Mouse (Mus musculus): Measurements from ENCODE around the gene Pik3ip1.

DNA sequence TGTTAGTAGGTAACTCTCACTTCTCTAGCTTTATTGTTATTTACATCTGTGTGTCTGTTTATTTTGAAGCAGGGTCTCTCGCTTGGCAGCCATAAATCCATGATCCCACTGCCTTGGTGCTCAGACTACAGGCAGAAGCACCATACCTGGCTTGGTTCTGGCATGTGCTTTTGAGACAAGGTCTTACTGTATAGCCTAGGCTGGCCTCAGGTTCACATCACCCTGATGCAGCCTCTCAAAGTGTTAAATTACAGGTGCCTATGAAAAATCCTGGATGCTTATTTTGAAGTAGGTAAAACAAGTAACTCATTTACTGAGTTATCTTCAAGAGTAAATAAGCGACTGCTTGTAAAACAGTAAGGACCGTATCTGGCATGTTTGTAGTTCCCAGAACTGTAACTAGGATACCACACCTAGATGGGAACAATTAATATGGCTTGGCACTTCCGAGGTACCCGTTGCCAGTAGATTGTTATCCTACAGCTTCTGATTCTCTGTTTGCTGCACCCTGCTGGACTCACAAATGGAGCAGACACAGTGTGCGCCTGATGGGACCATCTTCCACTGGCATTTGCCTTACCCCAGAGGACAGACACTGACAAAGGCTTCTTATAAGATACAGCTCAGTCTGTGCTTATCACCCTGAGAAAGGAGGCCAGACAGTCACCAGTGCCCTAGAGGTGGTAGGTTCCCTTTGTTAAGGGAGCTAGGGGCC is 57.4 kb downstream of the Pik3ip1 start:
- TF ChIP-seq CTCF (IDR thresholded peaks at IDR 0.05; ENCODE audit: low read depth): no peak
- no peak for TF ChIP-seq EP300 (IDR thresholded peaks at IDR 0.05; ENCODE audit: low read depth)
